Mouse (Mus musculus) MEL (cell line): ENCODE data around the gene Col4a1. TPM values are rescaled to one million over a fixed set of nuclear protein-coding genes. Genes with fewer than 3 reads are reported as not detected.

Source experiments
- DNase-seq: peaks from one replicate; pipeline ENCODE4 v3.0.0; 2011; ENCODE audit warnings: low read depth, low spot score
- H3K27ac ChIP-seq: 2 replicates; pipeline ENCODE4 v1.5.1; 2012; ENCODE audit warnings: low read depth, mild to moderate bottlenecking, control low read depth, low read length, moderate library complexity; ENCODE audit not compliant: control insufficient read depth
- H3K27me3 ChIP-seq, 2 experiments: fragments of 150-350 bp in 1 of 2; sonication (generic) in 1 of 2; 2 replicates each; pipeline ENCODE4 v1.6.1; 2012; ENCODE audit warnings: low read length in 2 of 2, mild to moderate bottlenecking in 2 of 2, improper control_type of control experiment in 1 of 2, moderate library complexity in 1 of 2; ENCODE audit not compliant: insufficient read depth in 2 of 2, control insufficient read depth in 1 of 2
- H3K36me3 ChIP-seq, 2 experiments: 2 replicates each; pipeline ENCODE4 v1.6.1; 2012 to 2014; ENCODE audit warnings: low read length in 2 of 2, improper control_type of control experiment in 1 of 2, inconsistent platforms in 1 of 2, mild to moderate bottlenecking in 1 of 2; ENCODE audit not compliant: insufficient read depth in 2 of 2, control insufficient read depth in 1 of 2
- H3K4me1 ChIP-seq, 2 experiments: fragments of 150-350 bp in 1 of 2; sonication (generic) in 1 of 2; 2 replicates each; pipeline ENCODE4 v1.6.1; 2012; ENCODE audit warnings: low read length in 2 of 2, improper control_type of control experiment in 1 of 2, mild to moderate bottlenecking in 1 of 2; ENCODE audit not compliant: insufficient read depth in 2 of 2, control insufficient read depth in 1 of 2
- H3K4me3 ChIP-seq, 2 experiments: fragments of 150-350 bp in 1 of 2; sonication (generic) in 1 of 2; 2 replicates each; pipeline ENCODE4 v1.5.1; 2012; ENCODE audit warnings: low read depth in 2 of 2, low read length in 2 of 2, mild to moderate bottlenecking in 2 of 2, moderate library complexity in 2 of 2, control low read depth in 1 of 2, improper control_type of control experiment in 1 of 2; ENCODE audit not compliant: control insufficient read depth in 1 of 2, insufficient read depth in 1 of 2
- H3K79me2 ChIP-seq: 2 replicates; pipeline ENCODE4 v1.6.1; 2012; ENCODE audit warnings: mild to moderate bottlenecking, low read length, moderate library complexity; ENCODE audit not compliant: control insufficient read depth, poor library complexity, insufficient read depth
- H3K9ac ChIP-seq: 2 replicates; pipeline ENCODE4 v1.6.1; 2012; ENCODE audit warnings: low read depth, mild to moderate bottlenecking, control low read depth, low read length, moderate library complexity; ENCODE audit not compliant: control insufficient read depth, poor library complexity, severe bottlenecking
- H3K9me3 ChIP-seq: fragments of 150-350 bp; sonication (generic); replicated peaks from 2 replicates; pipeline ENCODE4 v1.6.1; 2012; ENCODE audit warnings: mild to moderate bottlenecking, low read length, improper control_type of control experiment, moderate library complexity; ENCODE audit not compliant: insufficient read depth
- CHD2 ChIP-seq: IDR thresholded peaks from 2 replicates; pipeline ENCODE4 v1.6.1; 2011; ENCODE audit warnings: low read length, improper control_type of control experiment
- CTCF ChIP-seq, 3 experiments: IDR thresholded peaks in 2 of 3; conservative IDR thresholded peaks in 1 of 3; 2 replicates each; pipeline ENCODE4 v1.5.1; 2011 to 2012; ENCODE audit warnings: low read length in 3 of 3, low read depth in 2 of 3, mild to moderate bottlenecking in 2 of 3, improper control_type of control experiment in 1 of 3, inconsistent platforms in 1 of 3, mixed read lengths in 1 of 3, moderate library complexity in 1 of 3; ENCODE audit not compliant: control insufficient read depth in 1 of 3, insufficient read depth in 1 of 3, poor library complexity in 1 of 3, severe bottlenecking in 1 of 3
- E2F4 ChIP-seq: IDR thresholded peaks from 2 replicates; pipeline ENCODE4 v1.6.1; 2011; ENCODE audit warnings: low read depth, low read length, improper control_type of control experiment, borderline replicate concordance
- ELF1 ChIP-seq: IDR thresholded peaks from 2 replicates; pipeline ENCODE4 v1.6.1; 2014; ENCODE audit warnings: low read depth, mild to moderate bottlenecking, inconsistent platforms, low read length, improper control_type of control experiment, moderate library complexity
- EP300 ChIP-seq, 2 experiments: IDR thresholded peaks; 2 replicates each; pipeline ENCODE4 v1.6.1; 2011; ENCODE audit warnings: improper control_type of control experiment in 2 of 2, low read length in 2 of 2, low read depth in 1 of 2, mild to moderate bottlenecking in 1 of 2
- ETS1 ChIP-seq: IDR thresholded peaks from 2 replicates; pipeline ENCODE4 v1.6.1; 2012; ENCODE audit warnings: low read depth, mild to moderate bottlenecking, inconsistent platforms, low read length, improper control_type of control experiment, moderate library complexity
- GABPA ChIP-seq: IDR thresholded peaks from 2 replicates; pipeline ENCODE4 v1.6.1; 2012; ENCODE audit warnings: low read depth, mild to moderate bottlenecking, inconsistent platforms, low read length, improper control_type of control experiment, moderate library complexity
- GATA1 ChIP-seq: IDR thresholded peaks from 2 replicates; pipeline ENCODE4 v1.6.1; 2011; ENCODE audit warnings: low read depth, low read length, improper control_type of control experiment
- HCFC1 ChIP-seq: IDR thresholded peaks from 2 replicates; pipeline ENCODE4 v1.6.1; 2012; ENCODE audit warnings: low read depth, mild to moderate bottlenecking, inconsistent platforms, low read length, improper control_type of control experiment, moderate library complexity
- JUND ChIP-seq: IDR thresholded peaks from 2 replicates; pipeline ENCODE4 v1.6.1; 2011; ENCODE audit warnings: low read depth, mild to moderate bottlenecking, improper control_type of control experiment, low read length
- MAZ ChIP-seq: IDR thresholded peaks from 2 replicates; pipeline ENCODE4 v1.6.1; 2012; ENCODE audit warnings: low read depth, mild to moderate bottlenecking, inconsistent platforms, low read length, improper control_type of control experiment
- MXI1 ChIP-seq: IDR thresholded peaks from 2 replicates; pipeline ENCODE4 v1.6.1; 2011; ENCODE audit warnings: mild to moderate bottlenecking, low read depth, low read length, improper control_type of control experiment
- MYB ChIP-seq: IDR thresholded peaks from 2 replicates; pipeline ENCODE4 v1.6.1; 2011; ENCODE audit warnings: mild to moderate bottlenecking, low read depth, low read length, improper control_type of control experiment
- MYC ChIP-seq: IDR thresholded peaks from 2 replicates; pipeline ENCODE4 v1.6.1; 2011; ENCODE audit warnings: low read depth, mild to moderate bottlenecking, low read length, improper control_type of control experiment, moderate library complexity
- NELFE ChIP-seq: IDR thresholded peaks from 2 replicates; pipeline ENCODE4 v1.6.1; 2011; ENCODE audit warnings: low read depth, low read length, improper control_type of control experiment
- NRF1 ChIP-seq: IDR thresholded peaks from 2 replicates; pipeline ENCODE4 v1.6.1; 2014; ENCODE audit warnings: low read depth, mild to moderate bottlenecking, inconsistent platforms, low read length, improper control_type of control experiment, moderate library complexity; ENCODE audit not compliant: poor library complexity, insufficient read depth, severe bottlenecking
- POLR2AphosphoS5 ChIP-seq: IDR thresholded peaks from 2 replicates; pipeline ENCODE4 v1.6.1; 2012; ENCODE audit warnings: low read depth, borderline replicate concordance, mild to moderate bottlenecking, inconsistent platforms, low read length, moderate library complexity, mixed read lengths
- RCOR1 ChIP-seq: IDR thresholded peaks from 2 replicates; pipeline ENCODE4 v1.6.1; 2012; ENCODE audit warnings: low read depth, mild to moderate bottlenecking, inconsistent platforms, low read length, improper control_type of control experiment
- SIN3A ChIP-seq: IDR thresholded peaks from 2 replicates; pipeline ENCODE4 v1.6.1; 2012; ENCODE audit warnings: low read length, improper control_type of control experiment, inconsistent platforms
- TAL1 ChIP-seq: IDR thresholded peaks from 2 replicates; pipeline ENCODE4 v1.6.1; 2012; ENCODE audit warnings: mild to moderate bottlenecking, inconsistent platforms, low read length, moderate library complexity, mixed read lengths
- TBP ChIP-seq: IDR thresholded peaks from 2 replicates; pipeline ENCODE4 v1.8.0; 2011; ENCODE audit warnings: low read depth, low read length, improper control_type of control experiment
- UBTF ChIP-seq: IDR thresholded peaks from 2 replicates; pipeline ENCODE4 v1.6.1; 2012; ENCODE audit warnings: low read depth, mild to moderate bottlenecking, inconsistent platforms, low read length, improper control_type of control experiment, moderate library complexity, borderline replicate concordance; ENCODE audit not compliant: insufficient read depth
- USF2 ChIP-seq, 2 experiments: IDR thresholded peaks; 2 replicates each; pipeline ENCODE4 v1.6.1; 2011 to 2012; ENCODE audit warnings: improper control_type of control experiment in 2 of 2, low read length in 2 of 2, borderline replicate concordance in 1 of 2, inconsistent platforms in 1 of 2, low read depth in 1 of 2, mild to moderate bottlenecking in 1 of 2; ENCODE audit not compliant: insufficient read depth in 1 of 2
- ZC3H11A ChIP-seq: IDR thresholded peaks from 2 replicates; pipeline ENCODE4 v1.6.1; 2012; ENCODE audit warnings: low read depth, mild to moderate bottlenecking, inconsistent platforms, low read length, improper control_type of control experiment
- ZKSCAN1 ChIP-seq: IDR thresholded peaks from 2 replicates; pipeline ENCODE4 v1.6.1; 2012; ENCODE audit warnings: low read depth, mild to moderate bottlenecking, inconsistent platforms, low read length, improper control_type of control experiment, moderate library complexity
- ZMIZ1 ChIP-seq: IDR thresholded peaks from 2 replicates; pipeline ENCODE4 v1.6.1; 2012; ENCODE audit warnings: low read depth, mild to moderate bottlenecking, inconsistent platforms, low read length, improper control_type of control experiment, moderate library complexity
- ZNF384 ChIP-seq: IDR thresholded peaks from 2 replicates; pipeline ENCODE4 v1.6.1; 2012; ENCODE audit warnings: low read depth, mild to moderate bottlenecking, inconsistent platforms, low read length, improper control_type of control experiment
- polyA plus RNA-seq, 2 experiments: library from polyadenylated mRNA; stranded (reverse) in 1 of 2; unstranded in 1 of 2; fragments of >175 nt in 1 of 2; fragments of >200 nt in 1 of 2; gene quantifications; 2 replicates each; pipeline versions ENCODE4 v1.2.1 to v1.2.4; 2012; ENCODE audit warnings: low replicate concordance in 2 of 2, low read depth in 1 of 2; ENCODE audit not compliant: insufficient read length in 2 of 2, insufficient read depth in 1 of 2, missing spikeins in 1 of 2
- total RNA-seq: library from RNA; depleted of rRNA; stranded (reverse); fragments of 300-350 nt; gene quantifications from 2 replicates; pipeline ENCODE4 v1.2.3, GENCODE M21; 2012

Col4a1 gene
- total and polyA plus RNA-seq, 3 experiments = 0.31 TPM; not detected in 2

DNA sequence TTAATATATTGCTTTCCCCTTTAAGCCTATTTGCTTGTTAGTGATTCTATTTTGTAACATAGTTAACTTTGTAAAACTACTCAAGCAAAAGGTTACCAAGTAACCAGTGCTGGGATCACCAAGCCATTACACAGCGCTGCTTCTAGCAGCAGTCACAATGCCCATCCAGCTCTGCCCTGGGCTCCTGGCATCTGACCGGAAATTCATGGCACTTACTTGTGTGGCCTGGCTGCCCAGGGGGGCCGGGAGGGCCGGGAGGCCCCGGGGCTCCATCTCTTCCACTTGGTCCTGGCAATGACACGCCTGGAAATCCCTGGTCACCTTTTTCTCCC, 77.8 kb downstream of the Col4a1 start:
- no peak overlapping the region for H3K9ac ChIP-seq
- H3K27me3 ChIP-seq = no peaks in the 10 kb centered on the region
- H3K4me1 ChIP-seq = no peaks in the 10 kb centered on the region
- no peaks in the 10 kb centered on the region for H3K79me2 ChIP-seq
- TF ChIP-seq CHD2 (no peak), CTCF (IDR thresholded peaks at IDR 0.05 in 2 of 3, conservative IDR thresholded peaks at IDR 0.05 in 1 of 3; ENCODE audit: control insufficient read depth in 1 of 3, insufficient read depth in 1 of 3, low read depth in 2 of 3, low read length in 3 of 3, poor library complexity in 1 of 3, severe bottlenecking in 1 of 3) (no peak), EP300 (IDR thresholded peaks at IDR 0.05; ENCODE audit: low read depth in 1 of 2, low read length in 2 of 2) (no peak), ZMIZ1 (no peak), MXI1 (no peak), MAZ (no peak), POLR2AphosphoS5 (no peak), GATA1 (no peak)
- H3K4me3 ChIP-seq = no peak overlapping the region
- H3K27ac ChIP-seq = no peak overlapping the region
- H3K9me3 ChIP-seq = no peaks in the 10 kb centered on the region
- H3K36me3 ChIP-seq = no peaks in the 10 kb centered on the region
- DNase-seq = no peak

DNA sequence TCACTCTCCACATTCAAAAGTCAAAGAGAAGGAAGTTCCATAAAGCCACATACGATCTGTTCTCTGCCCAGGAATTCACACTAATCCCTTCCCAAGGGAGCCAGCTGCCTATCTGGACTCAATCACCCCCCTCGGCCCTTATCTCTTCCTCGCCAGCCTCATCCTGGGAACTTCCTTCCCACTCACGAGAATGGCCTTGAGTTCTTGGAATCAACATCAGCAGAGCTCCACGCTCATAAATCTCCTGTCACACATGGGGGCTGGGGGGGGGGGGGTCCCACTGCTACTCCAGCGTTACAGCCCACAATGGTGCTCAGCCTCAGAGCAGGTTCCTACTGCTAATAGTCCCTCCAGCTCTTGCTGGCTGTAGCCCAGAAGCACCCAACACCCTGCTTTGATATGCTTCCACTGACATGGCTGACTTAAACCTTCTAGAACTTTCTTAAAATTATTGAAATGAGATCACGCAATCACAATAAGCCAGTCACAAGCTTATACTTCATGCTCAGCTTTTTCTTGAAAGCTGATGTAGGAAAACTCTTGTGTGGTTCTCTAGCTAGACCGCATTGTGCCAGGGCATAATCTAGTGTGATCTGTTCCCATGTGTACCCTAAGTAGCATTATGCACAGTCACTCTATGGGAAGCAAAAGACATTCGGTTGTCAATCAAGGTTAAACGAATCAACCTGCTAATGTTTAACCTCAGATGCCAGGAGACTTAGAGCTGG, 78.3 kb downstream of the Col4a1 start:
- no peaks in the 10 kb centered on the region for H3K36me3 ChIP-seq
- H3K4me3 ChIP-seq = no peak overlapping the region
- no peaks in the 10 kb centered on the region for H3K79me2 ChIP-seq
- TF ChIP-seq TAL1 = no peak
- TF ChIP-seq MYB = no peak
- TF ChIP-seq MYC = no peak
- no peak for TF ChIP-seq UBTF
- no peak for TF ChIP-seq ZNF384
- no peak for DNase-seq
- no peak overlapping the region for H3K27ac ChIP-seq
- no peak overlapping the region for H3K9ac ChIP-seq
- H3K27me3 ChIP-seq = no peaks in the 10 kb centered on the region
- no peaks in the 10 kb centered on the region for H3K9me3 ChIP-seq
- H3K4me1 ChIP-seq = no peaks in the 10 kb centered on the region

DNA sequence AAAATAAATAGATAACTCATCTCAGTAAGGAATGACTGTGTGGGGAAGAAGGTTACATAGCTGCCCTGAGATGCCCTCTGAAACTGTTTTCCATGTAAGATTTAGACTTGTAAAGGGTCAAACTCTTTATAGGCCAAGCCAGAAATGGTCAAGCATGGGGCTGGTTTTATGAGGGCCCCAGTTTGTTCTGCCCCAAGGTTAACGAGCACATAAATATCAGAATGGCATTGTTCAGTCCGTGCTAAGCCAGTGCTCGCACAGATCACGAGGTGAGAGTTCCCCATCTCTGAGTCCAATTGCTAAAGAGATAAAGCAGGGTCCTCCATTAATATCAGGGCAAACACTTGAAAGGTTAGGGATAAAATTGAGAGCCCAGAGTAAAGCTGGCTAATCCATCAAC, 79.6 kb downstream of the Col4a1 start:
- H3K4me3 ChIP-seq = no peak overlapping the region
- H3K27ac ChIP-seq = no peak overlapping the region
- TF ChIP-seq HCFC1 (no peak), JUND (no peak), MYB (no peak), RCOR1 (no peak), ZMIZ1 (no peak), NRF1 (no peak), NELFE (no peak), ETS1 (no peak), SIN3A (no peak), ZKSCAN1 (no peak), ELF1 (no peak), USF2 (IDR thresholded peaks at IDR 0.05; ENCODE audit: borderline replicate concordance in 1 of 2, insufficient read depth in 1 of 2, low read depth in 1 of 2, low read length in 2 of 2) (no peak), TBP (no peak), ZC3H11A (no peak), GABPA (no peak), E2F4 (no peak), TAL1 (no peak)
- no peaks in the 10 kb centered on the region for H3K4me1 ChIP-seq
- no peak overlapping the region for H3K9ac ChIP-seq
- H3K27me3 ChIP-seq = no peaks in the 10 kb centered on the region
- DNase-seq = no peak
- no peaks in the 10 kb centered on the region for H3K79me2 ChIP-seq
- no peaks in the 10 kb centered on the region for H3K36me3 ChIP-seq
- no peaks in the 10 kb centered on the region for H3K9me3 ChIP-seq
